ENCODE assay signal across 10 mouse cellular contexts in the genomic region with DNA sequence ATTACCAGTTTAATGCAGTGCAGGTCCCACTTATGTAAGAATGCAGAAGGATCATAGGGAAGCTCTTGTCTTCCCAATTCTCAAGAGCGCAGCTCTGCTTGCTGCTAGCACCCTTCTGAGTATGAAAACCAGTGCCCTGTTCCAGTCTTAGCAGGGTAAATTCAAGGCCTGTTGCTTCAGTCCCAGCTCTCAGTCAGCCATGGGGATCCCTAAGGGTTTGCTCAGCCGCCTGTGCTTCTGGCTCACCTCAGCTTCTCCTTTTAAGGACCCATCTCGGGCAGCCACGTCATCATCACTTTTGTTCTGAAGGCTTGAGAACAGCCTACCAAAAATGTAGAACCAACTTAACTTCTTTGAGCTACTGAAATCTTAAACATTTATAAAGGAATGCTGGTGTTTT. TPM values are rescaled to one million over a fixed set of nuclear protein-coding genes. Genes with fewer than 3 reads are reported as not detected.
DNase-seq lines count a peak whose midpoint lies in the region; ATAC-seq and TF ChIP-seq lines count a peak whose summit lies in the region.
"Had no signal": no experiment of that assay in that cellular context is flagged by ENCODE, and none has a peak within 500 bp of the region (broad histone marks: within the 10 kb centered on the region; RNA-seq: fewer than 3 reads in every experiment).

No protein-coding gene starts in this region.

- ATAC-seq in frontal cortex, adult (ENCODE audit: low TSS enrichment) = peak; percentile 48
- ATAC-seq in liver, postnatal 0 days = no peak
- ATAC-seq in stomach, embryonic 15.5 days (ENCODE audit: insufficient read depth, low FRiP score, low read depth) = no peak
- no peak for ATAC-seq in hindbrain, embryonic 11.5 days (ENCODE audit: low FRiP score)

- H3K4me3 ChIP-seq in liver, postnatal 0 days (ENCODE audit: low read depth, low read length) = no peak overlapping the region
- H3K4me3 ChIP-seq in stomach, embryonic 15.5 days (replicated peaks) = no peak overlapping the region
- no peak overlapping the region for H3K4me3 ChIP-seq in hindbrain, embryonic 11.5 days (ENCODE audit: low read depth, low read length)
- H3K4me3 ChIP-seq: neural tube, embryonic 15.5 days had no signal

- H3K4me1 ChIP-seq in liver, postnatal 0 days (ENCODE audit: insufficient read depth) = peaks cover 25% of the 10 kb centered on the region
- H3K4me1 ChIP-seq in stomach, embryonic 15.5 days = peaks cover 18% of the 10 kb centered on the region; the same call in 1 of the 2 replicates
- H3K4me1 ChIP-seq in hindbrain, embryonic 11.5 days (replicated peaks; ENCODE audit: control insufficient read depth, insufficient read depth, low read length) = no peaks in the 10 kb centered on the region

- no peak for DNase-seq in frontal cortex, postnatal 36 days (ENCODE audit: low spot score in 2 of 2)
- peak; percentile 58 for DNase-seq in c-Kit-positive CD71-negative TER-119-negative erythroid progenitor cells, embryonic 14.5 days (ENCODE audit: low read depth)
- peak; percentile 31 for DNase-seq in liver, postnatal 0 days
- DNase-seq in urinary bladder, postnatal 4 days (ENCODE audit: low spot score in 2 of 2) = no peak
- DNase-seq in adrenal gland, postnatal 4 days (ENCODE audit: low spot score in 2 of 2) = no peak
- no peak for DNase-seq in hindbrain, embryonic 11.5 days (ENCODE audit: low spot score)
- DNase-seq: adrenal gland, adult 2 months had no signal

- TF ChIP-seq EP300 in liver, postnatal 0 days (IDR thresholded peaks at IDR 0.05; ENCODE audit: low read depth) = no peak

- H3K27ac ChIP-seq in liver, postnatal 0 days (ENCODE audit: low read depth) = peak overlapping the region; percentile 42; the same call in 1 of the 2 replicates
- H3K27ac ChIP-seq in stomach, embryonic 15.5 days = peak overlapping the region; percentile 26; the same call in 1 of the 2 replicates
- H3K27ac ChIP-seq in hindbrain, embryonic 11.5 days (ENCODE audit: low read depth, low read length) = no peak overlapping the region
- H3K27ac ChIP-seq: neural tube, embryonic 15.5 days had no signal

- no peaks in the 10 kb centered on the region for H3K36me3 ChIP-seq in liver, postnatal 0 days (replicated peaks; ENCODE audit: insufficient read depth, low read length)
- H3K36me3 ChIP-seq in stomach, embryonic 15.5 days = no peaks in the 10 kb centered on the region
- no peaks in the 10 kb centered on the region for H3K36me3 ChIP-seq in hindbrain, embryonic 11.5 days (ENCODE audit: control insufficient read depth, insufficient read depth, low read length)
- H3K36me3 ChIP-seq: neural tube, embryonic 15.5 days had no signal

- H3K27me3 ChIP-seq in liver, postnatal 0 days (ENCODE audit: insufficient read depth, low read length) = no peaks in the 10 kb centered on the region
- no peaks in the 10 kb centered on the region for H3K27me3 ChIP-seq in stomach, embryonic 15.5 days (replicated peaks)
- H3K27me3 ChIP-seq in hindbrain, embryonic 11.5 days (ENCODE audit: control insufficient read depth, insufficient read depth, low read length) = no peaks in the 10 kb centered on the region
- H3K27me3 ChIP-seq: neural tube, embryonic 15.5 days had no signal

- no peak overlapping the region for H3K9ac ChIP-seq in liver, postnatal 0 days (replicated peaks)
- H3K9ac ChIP-seq in stomach, embryonic 15.5 days = no peak overlapping the region
- H3K9ac ChIP-seq in hindbrain, embryonic 11.5 days (ENCODE audit: low read depth, low read length) = no peak overlapping the region
- H3K9ac ChIP-seq: neural tube, embryonic 15.5 days had no signal

- TF ChIP-seq CTCF in liver, postnatal 0 days (IDR thresholded peaks at IDR 0.05; ENCODE audit: low read depth) = no peak

- H3K9me3 ChIP-seq in liver, postnatal 0 days (ENCODE audit: low read length) = no peaks in the 10 kb centered on the region
- no peaks in the 10 kb centered on the region for H3K9me3 ChIP-seq in stomach, embryonic 15.5 days
- no peaks in the 10 kb centered on the region for H3K9me3 ChIP-seq in hindbrain, embryonic 11.5 days (ENCODE audit: control insufficient read depth, low read length)
- H3K9me3 ChIP-seq: neural tube, embryonic 15.5 days had no signal

- H3K4me2 ChIP-seq in liver, postnatal 0 days (ENCODE audit: low read depth, low read length) = no peak overlapping the region
- no peak overlapping the region for H3K4me2 ChIP-seq in stomach, embryonic 15.5 days
- no peak overlapping the region for H3K4me2 ChIP-seq in hindbrain, embryonic 11.5 days (replicated peaks; ENCODE audit: low read depth, low read length)
- H3K4me2 ChIP-seq: neural tube, embryonic 15.5 days had no signal

- 61% methylated on average over 4 of the region's 4 CpGs for WGBS in liver, postnatal 0 days (ENCODE audit: insufficient replicate concordance)
- 85% methylated on average over 4 of the region's 4 CpGs for WGBS in stomach, embryonic 15.5 days
- WGBS in hindbrain, embryonic 11.5 days = 92% methylated on average over 4 of the region's 4 CpGs

RNA-seq across cellular contexts. Expression of gene Znrf1, which starts 25.9 kb away (rescaled TPM):
- polyA plus RNA-seq in liver, postnatal 0 days (2015; fragmentation: Nextera tagmentation; extraction: Ambion mirVana) = 6.3 and 7.2 TPM in 2 replicates
- polyA plus RNA-seq in stomach, embryonic 15.5 days (2015; fragmentation: Nextera tagmentation; extraction: Ambion mirVana) = 31.1 and 32.9 TPM in 2 replicates
- total RNA-seq in adrenal gland, postnatal 4 days (2021) = 10 to 100 TPM; 69.8 to 76.9 TPM
- polyA plus RNA-seq in hindbrain, embryonic 11.5 days (2014; fragmentation: Nextera tagmentation; extraction: Ambion mirVana) = 48.3 and 48.7 TPM in 2 replicates

RNA-seq across cellular contexts. Expression of gene Wdr59, which starts 39.9 kb away (rescaled TPM):
- polyA plus RNA-seq in liver, postnatal 0 days (2015; fragmentation: Nextera tagmentation; extraction: Ambion mirVana) = 0.77 and 0.92 TPM in 2 replicates
- polyA plus RNA-seq in stomach, embryonic 15.5 days (2015; fragmentation: Nextera tagmentation; extraction: Ambion mirVana) = 5.5 and 5.8 TPM in 2 replicates
- 10 to 100 TPM; 16.1 to 16.4 TPM for total RNA-seq in adrenal gland, postnatal 4 days (2021)
- polyA plus RNA-seq in hindbrain, embryonic 11.5 days (2014; fragmentation: Nextera tagmentation; extraction: Ambion mirVana) = 2.9 and 4.6 TPM in 2 replicates

Comparison
In these comparisons a context has a peak if more than half of its experiments do, and no peak if none do; other contexts are left out.
1. DNase-seq: peak in c-Kit-positive CD71-negative TER-119-negative erythroid progenitor cells, embryonic 14.5 days (single experiment) and liver, postnatal 0 days (single experiment); none in frontal cortex, postnatal 36 days (0 of 2), urinary bladder, postnatal 4 days (0 of 2), adrenal gland, postnatal 4 days (0 of 2) and hindbrain, embryonic 11.5 days (single experiment).